Mouse (Mus musculus): Measurements from ENCODE around the gene Chn1.

The Chn1 gene

GRCm38 (mm10) chr2:73591246-73591645, 183.9 kb downstream of the Chn1 start:
- no peak for DNase-seq (ENCODE audit: low spot score)

- no peak for DNase-seq (ENCODE audit: low spot score)
Observed at GRCm38 (mm10) chr2:73590106-73590505, 185.0 kb downstream of the Chn1 start.

GRCm38 (mm10) chr2:73588951-73589350, 186.2 kb downstream of the Chn1 start:
- DNase-seq (ENCODE audit: low spot score), result no peak

- no peak for DNase-seq (ENCODE audit: low spot score)
Observed at GRCm38 (mm10) chr2:73587109-73587506, 188.0 kb downstream of the Chn1 start.

- no peak for DNase-seq (ENCODE audit: low spot score)
Observed at GRCm38 (mm10) chr2:73586392-73587108, 188.6 kb downstream of the Chn1 start.

- no peak for DNase-seq (ENCODE audit: low spot score)
Observed at GRCm38 (mm10) chr2:73585347-73585831, 189.8 kb downstream of the Chn1 start.

- peak; percentile 74 for DNase-seq (ENCODE audit: low spot score)
Observed at GRCm38 (mm10) chr2:73584645-73585346, 190.3 kb downstream of the Chn1 start.

GRCm38 (mm10) chr2:73580720-73581119, 194.4 kb downstream of the Chn1 start:
- no peak for DNase-seq (ENCODE audit: low spot score)

GRCm38 (mm10) chr2:73580166-73580565, 195.0 kb downstream of the Chn1 start, which contains the start of gene Chrna1:
Gene Chrna1, minus strand, starts transcription at chr2:73580338.
- DNase-seq (ENCODE audit: low spot score), result no peak

GRCm38 (mm10) chr2:73579168-73579567, 196.0 kb downstream of the Chn1 start:
- DNase-seq (ENCODE audit: low spot score), result no peak

- no peak for DNase-seq (ENCODE audit: low spot score)
Observed at GRCm38 (mm10) chr2:73574418-73574817, 200.7 kb downstream of the Chn1 start.

- DNase-seq (ENCODE audit: low spot score), result no peak
Observed at GRCm38 (mm10) chr2:73573556-73573955, 201.6 kb downstream of the Chn1 start.

- peak; percentile 67 for DNase-seq (ENCODE audit: low spot score)
Observed at GRCm38 (mm10) chr2:73572539-73573372, 202.4 kb downstream of the Chn1 start.

GRCm38 (mm10) chr2:73571901-73572300, 203.2 kb downstream of the Chn1 start:
- DNase-seq (ENCODE audit: low spot score), result no peak

GRCm38 (mm10) chr2:73571304-73571703, 203.8 kb downstream of the Chn1 start:
- no peak for DNase-seq (ENCODE audit: low spot score)

GRCm38 (mm10) chr2:73566989-73567605, 208.0 kb downstream of the Chn1 start:
- DNase-seq (ENCODE audit: low spot score), result peak; percentile 70

GRCm38 (mm10) chr2:73566162-73566561, 209.0 kb downstream of the Chn1 start:
- no peak for DNase-seq (ENCODE audit: low spot score)

- DNase-seq (ENCODE audit: low spot score), result no peak
Observed at GRCm38 (mm10) chr2:73563690-73564089, 211.5 kb downstream of the Chn1 start.

- DNase-seq (ENCODE audit: low spot score), result peak; percentile 58
Observed at GRCm38 (mm10) chr2:73562656-73563055, 212.5 kb downstream of the Chn1 start.

GRCm38 (mm10) chr2:73561665-73562063, 213.5 kb downstream of the Chn1 start:
- peak; percentile 53 for DNase-seq (ENCODE audit: low spot score)

- DNase-seq (ENCODE audit: low spot score), result no peak
Observed at GRCm38 (mm10) chr2:73560899-73561664, 214.1 kb downstream of the Chn1 start.
